Mouse (Mus musculus): ENCODE measurements around the gene Fbln1. TPM values are rescaled to one million over a fixed set of nuclear protein-coding genes. Genes with fewer than 3 reads are reported as not detected.
A peak's percentile ranks its signal among the peaks of the same experiment; 100 is the strongest.
"Not testable (repeated sequence)": the region's sequence is repeated elsewhere in the genome, so short reads cannot be mapped to it uniquely, and the experiment has no call there.

Fbln1 gene
- polyA plus RNA-seq, 1 experiment from 2014 or later, result 114 TPM

DNA sequence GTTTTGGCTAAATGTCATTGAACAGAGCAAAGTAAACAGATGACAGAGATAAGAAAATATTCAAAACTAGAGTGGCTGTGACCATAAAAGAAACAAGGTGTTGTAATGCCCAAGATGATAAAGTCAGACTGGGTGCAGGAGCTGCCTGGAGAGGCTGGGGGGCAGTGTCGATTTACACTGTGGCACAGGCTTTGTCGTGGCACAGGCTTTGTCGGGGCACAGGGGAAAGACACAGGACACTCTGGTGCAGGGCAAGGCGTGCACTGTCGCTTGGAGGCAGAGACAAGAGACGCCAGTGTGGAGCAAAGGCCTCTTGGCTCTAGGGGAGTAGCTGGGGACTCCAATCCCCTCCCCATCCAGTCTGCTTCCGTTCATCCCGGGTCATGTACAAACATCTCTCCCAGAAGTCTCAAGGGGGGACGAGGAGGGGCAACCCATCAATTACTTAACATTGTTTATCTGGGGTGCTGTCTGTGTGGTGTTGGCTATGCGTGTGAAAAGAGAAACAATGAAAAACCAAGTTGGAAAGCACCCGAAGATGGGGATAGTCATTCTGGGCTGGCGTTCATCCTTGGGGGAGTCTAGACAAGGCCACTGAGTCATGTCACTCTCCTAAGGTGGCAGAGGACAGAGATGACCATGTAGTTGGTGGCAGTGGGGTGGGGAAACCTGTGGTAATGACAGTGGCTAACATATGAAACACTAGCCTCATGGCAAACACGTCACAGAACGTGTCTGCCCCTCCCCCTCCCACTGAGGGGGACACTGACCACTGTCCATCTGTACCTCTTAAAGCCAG lies 110.8 kb downstream of the Fbln1 start:
- H3K27me3 ChIP-seq (ENCODE audit: insufficient read depth, low read length), result no peaks in the 10 kb centered on the region
- H3K9ac ChIP-seq (ENCODE audit: low read depth, low read length), result no peak overlapping the region
- no peaks in the 10 kb centered on the region for H3K36me3 ChIP-seq (ENCODE audit: insufficient read depth, low read length)
- no peak overlapping the region for H3K27ac ChIP-seq
- DNase-seq (ENCODE audit: low spot score), result peak; percentile 31
- no peak overlapping the region for H3K4me3 ChIP-seq (replicated peaks; ENCODE audit: low read depth, low read length)
- no peak for ATAC-seq (replicated peaks; ENCODE audit: low FRiP score, low read depth)
- no peaks in the 10 kb centered on the region for H3K4me1 ChIP-seq (replicated peaks; ENCODE audit: insufficient read depth, low read length)
- no peaks in the 10 kb centered on the region for H3K9me3 ChIP-seq (replicated peaks; ENCODE audit: low read length)
- TF ChIP-seq CTCF (IDR thresholded peaks at IDR 0.05; ENCODE audit: low read depth), result no peak
- H3K4me2 ChIP-seq (ENCODE audit: low read length), result no peak overlapping the region
- 36% methylated on average over 14 of the region's 14 CpGs for WGBS

DNA sequence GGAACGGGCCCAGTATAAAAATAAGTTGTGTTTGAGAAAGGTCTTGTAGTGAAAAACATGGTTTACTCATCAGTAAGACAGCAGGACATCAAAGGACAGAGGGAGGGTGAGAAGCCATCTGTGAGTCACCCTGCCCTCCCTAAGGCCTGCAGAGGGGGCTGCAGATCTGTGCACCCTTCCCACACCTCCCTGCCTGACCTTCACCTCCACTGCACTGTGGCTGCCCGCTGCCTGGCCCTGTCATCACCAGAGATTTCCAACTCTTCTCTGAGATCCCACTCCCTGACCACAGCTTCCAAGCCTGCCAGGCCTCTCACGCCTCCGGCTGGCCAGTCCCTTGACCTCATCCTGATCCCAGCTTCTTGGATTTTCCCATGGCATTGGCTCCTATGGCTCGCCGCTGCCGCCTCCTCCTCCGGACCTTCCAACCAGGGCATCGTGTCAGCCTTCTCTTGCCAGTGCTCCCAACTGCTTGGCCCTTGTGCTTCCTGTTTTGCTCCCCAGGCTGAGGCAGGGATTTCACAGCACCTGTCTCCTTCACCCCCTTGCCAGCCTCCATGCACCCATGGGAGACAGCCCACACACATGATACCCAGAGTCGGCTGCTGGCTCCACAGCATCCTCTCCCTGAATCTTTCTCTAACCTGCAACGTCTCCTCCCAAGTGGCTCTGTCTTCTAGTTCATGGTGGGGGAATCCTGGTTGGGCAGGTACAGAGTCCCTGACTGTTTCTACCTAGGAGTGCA lies 114.3 kb downstream of the Fbln1 start:
- H3K4me3 ChIP-seq (replicated peaks; ENCODE audit: low read depth, low read length), result no peak overlapping the region
- DNase-seq (ENCODE audit: low spot score) (no peak), ATAC-seq (replicated peaks; ENCODE audit: low FRiP score, low read depth) (no peak)
- H3K4me2 ChIP-seq (ENCODE audit: low read length), result no peak overlapping the region
- H3K9me3 ChIP-seq (replicated peaks; ENCODE audit: low read length), result no peaks in the 10 kb centered on the region
- H3K27ac ChIP-seq, result no peak overlapping the region
- no peaks in the 10 kb centered on the region for H3K27me3 ChIP-seq (ENCODE audit: insufficient read depth, low read length)
- no peak for TF ChIP-seq CTCF (IDR thresholded peaks at IDR 0.05; ENCODE audit: low read depth)
- 56% methylated on average over 11 of the region's 11 CpGs for WGBS
- no peak overlapping the region for H3K9ac ChIP-seq (ENCODE audit: low read depth, low read length)
- H3K36me3 ChIP-seq (ENCODE audit: insufficient read depth, low read length), result no peaks in the 10 kb centered on the region
- H3K4me1 ChIP-seq (replicated peaks; ENCODE audit: insufficient read depth, low read length), result no peaks in the 10 kb centered on the region

DNA sequence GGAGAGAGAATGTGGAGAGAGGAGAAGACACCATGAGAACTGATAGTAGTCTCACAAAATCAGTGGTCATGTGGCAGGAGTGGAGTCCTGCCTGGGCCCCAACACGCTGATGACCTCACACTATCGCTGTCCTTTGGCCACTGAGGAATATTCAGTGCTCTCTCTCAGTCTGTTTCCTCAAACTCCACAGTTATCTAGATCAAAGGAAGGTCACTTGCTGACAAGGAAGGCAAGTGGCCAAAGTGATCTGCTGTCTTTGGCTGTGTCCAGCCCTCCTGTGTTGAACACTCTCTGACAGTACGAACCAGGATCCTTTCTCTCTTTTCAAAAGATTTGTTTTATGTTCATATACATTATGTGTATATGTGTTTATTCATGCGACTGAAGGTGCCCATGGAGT lies 117.5 kb downstream of the Fbln1 start:
- WGBS, result 89% methylated on average over 4 of the region's 4 CpGs
- Histone ChIP-seq H3K36me3 (ENCODE audit: insufficient read depth, low read length) (no peaks in the 10 kb centered on the region), H3K4me2 (ENCODE audit: low read length) (no peak overlapping the region), H3K4me1 (replicated peaks; ENCODE audit: insufficient read depth, low read length) (no peaks in the 10 kb centered on the region), H3K27ac (no peak overlapping the region), H3K4me3 (replicated peaks; ENCODE audit: low read depth, low read length) (no peak overlapping the region), H3K9ac (ENCODE audit: low read depth, low read length) (no peak overlapping the region), H3K9me3 (replicated peaks; ENCODE audit: low read length) (no peaks in the 10 kb centered on the region), H3K27me3 (ENCODE audit: insufficient read depth, low read length) (no peaks in the 10 kb centered on the region)
- TF ChIP-seq CTCF (IDR thresholded peaks at IDR 0.05; ENCODE audit: low read depth), result no peak
- ATAC-seq (replicated peaks; ENCODE audit: low FRiP score, low read depth), result no peak
- DNase-seq (ENCODE audit: low spot score), result no peak

DNA sequence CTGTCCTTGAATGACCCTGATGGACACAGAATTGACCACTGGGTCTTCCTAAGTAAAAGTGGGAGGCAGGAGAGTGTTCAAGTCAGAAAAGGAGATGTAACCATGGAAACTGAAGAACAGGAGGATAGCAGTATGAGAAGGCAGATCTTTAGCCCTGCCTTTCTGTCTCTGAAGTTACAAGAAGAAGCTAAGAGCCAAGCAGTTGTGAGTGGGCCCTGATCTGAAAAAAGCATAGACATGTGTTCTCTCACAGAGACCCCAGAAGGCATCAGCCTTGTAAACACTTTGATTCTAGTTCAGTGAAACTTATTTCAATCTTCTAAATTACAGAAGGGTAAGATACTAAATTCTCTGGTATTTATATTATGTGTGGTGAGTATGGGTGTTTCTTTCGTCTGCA lies 118.7 kb downstream of the Fbln1 start:
- no peak for DNase-seq (ENCODE audit: low spot score)
- WGBS, result 97% methylated on average over 1 of the region's 1 CpGs
- no peak overlapping the region for H3K4me3 ChIP-seq (replicated peaks; ENCODE audit: low read depth, low read length)
- H3K27ac ChIP-seq, result no peak overlapping the region
- H3K36me3 ChIP-seq (ENCODE audit: insufficient read depth, low read length), result no peaks in the 10 kb centered on the region
- H3K27me3 ChIP-seq (ENCODE audit: insufficient read depth, low read length), result no peaks in the 10 kb centered on the region
- ATAC-seq (replicated peaks; ENCODE audit: low FRiP score, low read depth), result no peak
- no peaks in the 10 kb centered on the region for H3K4me1 ChIP-seq (replicated peaks; ENCODE audit: insufficient read depth, low read length)
- no peak overlapping the region for H3K9ac ChIP-seq (ENCODE audit: low read depth, low read length)
- TF ChIP-seq CTCF (IDR thresholded peaks at IDR 0.05; ENCODE audit: low read depth), result no peak
- no peak overlapping the region for H3K4me2 ChIP-seq (ENCODE audit: low read length)
- H3K9me3 ChIP-seq (replicated peaks; ENCODE audit: low read length), result no peaks in the 10 kb centered on the region

DNA sequence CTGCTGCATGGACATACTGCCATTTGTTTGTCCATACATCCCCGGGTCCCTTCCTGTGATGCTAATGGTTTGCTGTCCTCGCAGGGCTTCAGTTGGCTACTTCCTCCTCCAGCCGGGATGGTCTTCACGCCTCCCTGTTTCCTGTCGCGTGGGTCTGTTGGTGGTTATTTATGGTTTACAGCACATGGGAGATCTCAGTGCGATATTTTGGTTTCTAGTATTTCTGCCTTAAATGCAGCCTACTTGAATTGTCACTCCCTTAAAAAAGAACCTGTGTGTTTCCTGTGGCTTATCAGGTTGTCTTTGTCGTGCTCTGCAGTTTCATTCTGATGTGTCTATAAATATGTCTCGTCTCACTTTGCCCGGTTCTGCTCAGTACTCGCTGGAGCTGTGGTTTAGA lies 122.1 kb downstream of the Fbln1 start:
- Histone ChIP-seq H3K36me3 (ENCODE audit: insufficient read depth, low read length) (no peaks in the 10 kb centered on the region), H3K27ac (no peak overlapping the region), H3K9me3 (replicated peaks; ENCODE audit: low read length) (no peaks in the 10 kb centered on the region), H3K27me3 (ENCODE audit: insufficient read depth, low read length) (no peaks in the 10 kb centered on the region), H3K4me1 (replicated peaks; ENCODE audit: insufficient read depth, low read length) (no peaks in the 10 kb centered on the region), H3K4me3 (replicated peaks; ENCODE audit: low read depth, low read length) (no peak overlapping the region), H3K4me2 (ENCODE audit: low read length) (peak overlapping the region; percentile 13; the same call in 1 of the 2 replicates), H3K9ac (ENCODE audit: low read depth, low read length) (no peak overlapping the region)
- ATAC-seq (replicated peaks; ENCODE audit: low FRiP score, low read depth), result no peak
- 8% methylated on average over 11 of the region's 11 CpGs for WGBS
- DNase-seq (ENCODE audit: low spot score), result peak; percentile 66
- no peak for TF ChIP-seq CTCF (IDR thresholded peaks at IDR 0.05; ENCODE audit: low read depth)

DNA sequence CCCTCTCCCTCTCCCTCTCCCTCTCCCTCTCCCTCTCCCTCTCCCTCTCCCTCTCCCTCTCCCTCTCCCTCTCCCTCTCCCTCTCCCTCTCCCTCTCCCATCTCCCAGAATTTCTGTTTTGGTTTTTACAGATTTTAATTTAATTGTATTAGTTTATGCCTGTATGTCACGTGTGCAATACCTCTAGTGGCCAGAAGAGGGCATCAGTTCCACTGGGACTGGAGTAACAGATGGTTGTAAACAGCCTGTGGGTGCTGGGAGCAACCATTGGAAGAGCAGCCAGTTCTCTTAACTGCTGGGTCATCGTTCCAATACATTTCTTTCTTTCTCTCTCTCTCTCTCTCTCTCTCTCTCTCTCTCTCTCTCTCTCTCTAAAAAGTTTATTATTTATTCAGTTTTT lies 122.7 kb downstream of the Fbln1 start:
- 72% methylated on average over 2 of the region's 2 CpGs for WGBS
- not testable (repeated sequence) for ATAC-seq (replicated peaks; ENCODE audit: low FRiP score, low read depth); H3K9me3 ChIP-seq (replicated peaks; ENCODE audit: low read length); DNase-seq (ENCODE audit: low spot score); H3K9ac ChIP-seq (ENCODE audit: low read depth, low read length); H3K4me2 ChIP-seq (ENCODE audit: low read length); H3K4me3 ChIP-seq (replicated peaks; ENCODE audit: low read depth, low read length); H3K27me3 ChIP-seq (ENCODE audit: insufficient read depth, low read length); H3K4me1 ChIP-seq (replicated peaks; ENCODE audit: insufficient read depth, low read length); H3K36me3 ChIP-seq (ENCODE audit: insufficient read depth, low read length); H3K27ac ChIP-seq
- peak; percentile 55 for TF ChIP-seq CTCF (IDR thresholded peaks at IDR 0.05; ENCODE audit: low read depth)

Measured in kidney, postnatal 0 days (tissue).